Mouse (Mus musculus) hindbrain, embryonic 11.5 days (tissue): ENCODE data around the gene Gm11032. TPM values are rescaled to one million over a fixed set of nuclear protein-coding genes. Genes with fewer than 3 reads are reported as not detected.
"Not testable (repeated sequence)": the region's sequence is repeated elsewhere in the genome, so short reads cannot be mapped to it uniquely, and the experiment has no call there.

Experiments used
- ATAC-seq: fragments of 200-750 bp; cut with Nextera tagmentation; 2 replicates; pipeline ENCODE4 v1.8.0; 2017; ENCODE audit warnings: mild to moderate bottlenecking, moderate TSS enrichment, moderate library complexity; ENCODE audit not compliant: low FRiP score
- DNase-seq: peaks from one replicate; pipeline ENCODE4 v3.0.0-alpha.2; 2015; ENCODE audit warnings: low spot score
- H3K27ac ChIP-seq: fragments of 300-500 bp; sonication (generic); 2 replicates; pipeline ENCODE4 v1.5.1; 2014; ENCODE audit warnings: mild to moderate bottlenecking, low read depth, low read length
- H3K27me3 ChIP-seq: fragments of 300-500 bp; sonication (generic); 2 replicates; pipeline ENCODE4 v1.6.1; 2014; ENCODE audit warnings: mild to moderate bottlenecking, low read length, moderate library complexity, mixed read lengths; ENCODE audit not compliant: control insufficient read depth, insufficient read depth
- H3K36me3 ChIP-seq: fragments of 300-500 bp; sonication (generic); 2 replicates; pipeline ENCODE4 v1.6.1; 2014; ENCODE audit warnings: mild to moderate bottlenecking, low read length, moderate library complexity, mixed read lengths; ENCODE audit not compliant: control insufficient read depth, insufficient read depth
- H3K4me1 ChIP-seq: fragments of 300-500 bp; sonication (generic); replicated peaks from 2 replicates; pipeline ENCODE4 v1.6.1; 2014; ENCODE audit warnings: low read length, mixed read lengths; ENCODE audit not compliant: control insufficient read depth, insufficient read depth
- H3K4me2 ChIP-seq: fragments of 300-500 bp; sonication (generic); replicated peaks from 2 replicates; pipeline ENCODE4 v1.6.1; 2014; ENCODE audit warnings: mild to moderate bottlenecking, low read depth, low read length
- H3K4me3 ChIP-seq: fragments of 300-500 bp; sonication (generic); 2 replicates; pipeline ENCODE4 v1.5.1; 2014; ENCODE audit warnings: low read depth, low read length
- H3K9ac ChIP-seq: fragments of 300-500 bp; sonication (generic); 2 replicates; pipeline ENCODE4 v1.6.1; 2014; ENCODE audit warnings: low read depth, low read length
- H3K9me3 ChIP-seq: fragments of 300-500 bp; sonication (generic); 2 replicates; pipeline ENCODE4 v1.6.1; 2016; ENCODE audit warnings: low read length; ENCODE audit not compliant: control insufficient read depth
- WGBS: fragments of 180-500 bp; shearing (Covaris S2); extraction: QIAGEN DNeasy Blood & Tissue Kit; methylation state at CpG from one replicate; pipeline ENCODE4 v1.1.7; 2014; 5-methylcytosine and 5-hydroxymethylcytosine counted together
- polyA plus RNA-seq: library from polyadenylated mRNA; unstranded; fragments of >200 nt; fragmentation: Nextera tagmentation; extraction: Ambion mirVana; gene quantifications from 2 replicates; pipeline ENCODE4 v1.2.1, GENCODE M21; 2014

The Gm11032 gene
- polyA plus RNA-seq, 1 experiment from 2014 or later: not detected

- WGBS: 74% methylated on average over 5 of the region's 5 CpGs
- H3K4me3 ChIP-seq: no peak overlapping the region
- H3K4me2 ChIP-seq: no peak overlapping the region
- no peaks in the 10 kb centered on the region for H3K36me3 ChIP-seq
- DNase-seq: no peak
- no peaks in the 10 kb centered on the region for H3K4me1 ChIP-seq
- H3K27ac ChIP-seq: no peak overlapping the region
- H3K9ac ChIP-seq: no peak overlapping the region
- no peak for ATAC-seq
- H3K9me3 ChIP-seq: no peaks in the 10 kb centered on the region
- no peaks in the 10 kb centered on the region for H3K27me3 ChIP-seq
Measured at GRCm38 (mm10) chr11:4634395-4634794, 14.5 kb downstream of the Gm11032 start.

- Histone ChIP-seq H3K4me3 (no peak overlapping the region), H3K4me2 (peak overlapping the region; percentile 78), H3K27ac (no peak overlapping the region), H3K9ac (no peak overlapping the region), H3K27me3 (no peaks in the 10 kb centered on the region), H3K4me1 (no peaks in the 10 kb centered on the region), H3K36me3 (no peaks in the 10 kb centered on the region), H3K9me3 (no peaks in the 10 kb centered on the region)
- WGBS: 59% methylated on average over 5 of the region's 5 CpGs
- ATAC-seq (peak; percentile 22; the same call in 1 of the 2 replicates), DNase-seq (no peak)
Measured at GRCm38 (mm10) chr11:4636782-4637342, 17.0 kb downstream of the Gm11032 start.

- peak within 1 kb of the TSS; percentile 76 for H3K9ac ChIP-seq
- H3K36me3 ChIP-seq: no peaks in the 10 kb centered on the region
- H3K4me2 ChIP-seq: peak within 1 kb of the TSS; percentile 78
- peak; percentile 92 for ATAC-seq
- no peaks in the 10 kb centered on the region for H3K27me3 ChIP-seq
- no peaks in the 10 kb centered on the region for H3K4me1 ChIP-seq
- H3K9me3 ChIP-seq: no peaks in the 10 kb centered on the region
- DNase-seq: peak; percentile 93
- H3K4me3 ChIP-seq: peak within 1 kb of the TSS; percentile 66
- H3K27ac ChIP-seq: no peak within 1 kb of the TSS; the same call in 1 of the 2 replicates
- WGBS: under 1% methylated on average over 35 of the region's 35 CpGs
Measured at GRCm38 (mm10) chr11:4637534-4638234, 17.8 kb downstream of the Gm11032 start, which contains the start of gene Ascc2. TSS of gene Ascc2 (plus strand) at chr11:4637747.

- H3K27me3 ChIP-seq: no peaks in the 10 kb centered on the region
- no peaks in the 10 kb centered on the region for H3K4me1 ChIP-seq
- DNase-seq (no peak), ATAC-seq (peak; percentile 33; the same call in 1 of the 2 replicates)
- H3K36me3 ChIP-seq: no peaks in the 10 kb centered on the region
- H3K4me2 ChIP-seq: peak overlapping the region; percentile 78
- peak overlapping the region; percentile 66 for H3K4me3 ChIP-seq
- H3K27ac ChIP-seq: no peak overlapping the region; the same call in 1 of the 2 replicates
- peak overlapping the region; percentile 76 for H3K9ac ChIP-seq
- WGBS: 37% methylated on average over 7 of the region's 7 CpGs
- no peaks in the 10 kb centered on the region for H3K9me3 ChIP-seq
Measured at GRCm38 (mm10) chr11:4638261-4638660, 18.4 kb downstream of the Gm11032 start.

GRCm38 (mm10) chr11:4641185-4641584 lies 21.3 kb downstream of the Gm11032 start:
- Histone ChIP-seq H3K4me1 (no peaks in the 10 kb centered on the region), H3K9me3 (no peaks in the 10 kb centered on the region), H3K9ac (no peak overlapping the region), H3K36me3 (no peaks in the 10 kb centered on the region), H3K27ac (no peak overlapping the region), H3K4me3 (no peak overlapping the region), H3K4me2 (no peak overlapping the region), H3K27me3 (no peaks in the 10 kb centered on the region)
- DNase-seq (no peak), ATAC-seq (no peak)

GRCm38 (mm10) chr11:4643722-4644121 lies 23.9 kb downstream of the Gm11032 start:
- WGBS: 60% methylated on average over 5 of the region's 5 CpGs
- Histone ChIP-seq H3K4me2 (no peak overlapping the region), H3K9me3 (no peaks in the 10 kb centered on the region), H3K4me1 (no peaks in the 10 kb centered on the region), H3K4me3 (no peak overlapping the region), H3K36me3 (no peaks in the 10 kb centered on the region), H3K27me3 (no peaks in the 10 kb centered on the region), H3K9ac (no peak overlapping the region), H3K27ac (no peak overlapping the region)
- no peak for ATAC-seq
- no peak for DNase-seq

GRCm38 (mm10) chr11:4645180-4645579 lies 25.3 kb downstream of the Gm11032 start:
- H3K9ac ChIP-seq, H3K27me3 ChIP-seq, H3K9me3 ChIP-seq, H3K27ac ChIP-seq, H3K4me1 ChIP-seq, DNase-seq, H3K36me3 ChIP-seq, ATAC-seq, H3K4me2 ChIP-seq, H3K4me3 ChIP-seq: not testable (repeated sequence)
- 85% methylated on average over 4 of the region's 6 CpGs for WGBS

GRCm38 (mm10) chr11:4646409-4646808 lies 26.5 kb downstream of the Gm11032 start:
- Histone ChIP-seq H3K36me3 (no peaks in the 10 kb centered on the region), H3K9ac (no peak overlapping the region), H3K4me3 (no peak overlapping the region), H3K9me3 (no peaks in the 10 kb centered on the region), H3K4me2 (no peak overlapping the region), H3K27me3 (no peaks in the 10 kb centered on the region), H3K27ac (no peak overlapping the region), H3K4me1 (no peaks in the 10 kb centered on the region)
- no peak for DNase-seq
- WGBS: 89% methylated on average over 9 of the region's 9 CpGs
- ATAC-seq: no peak

GRCm38 (mm10) chr11:4659818-4660217 lies 40.0 kb downstream of the Gm11032 start:
- H3K27me3 ChIP-seq: no peaks in the 10 kb centered on the region
- no peak overlapping the region for H3K9ac ChIP-seq
- no peaks in the 10 kb centered on the region for H3K9me3 ChIP-seq
- WGBS: 93% methylated on average over 1 of the region's 1 CpGs
- no peaks in the 10 kb centered on the region for H3K4me1 ChIP-seq
- H3K36me3 ChIP-seq: no peaks in the 10 kb centered on the region
- ATAC-seq (no peak), DNase-seq (no peak)
- no peak overlapping the region for H3K27ac ChIP-seq
- no peak overlapping the region for H3K4me3 ChIP-seq
- no peak overlapping the region for H3K4me2 ChIP-seq
